Mouse (Mus musculus) CH12.LX (cell line): ENCODE data around the gene Mmp23.
A peak's percentile ranks its signal among the peaks of the same experiment; 100 is the strongest.

Experiments
- CHD2 ChIP-seq: IDR thresholded peaks from 2 replicates; pipeline ENCODE4 v1.6.1; 2011; ENCODE audit warnings: low read length, improper control_type of control experiment
- CTCF ChIP-seq, 2 experiments: IDR thresholded peaks in 1 of 2; conservative IDR thresholded peaks in 1 of 2; 2 replicates each; pipeline ENCODE4 v1.5.1; 2011 to 2012; ENCODE audit warnings: low read depth in 2 of 2, low read length in 2 of 2, improper control_type of control experiment in 1 of 2, inconsistent platforms in 1 of 2, mild to moderate bottlenecking in 1 of 2, moderate library complexity in 1 of 2
- E2F4 ChIP-seq: IDR thresholded peaks from 2 replicates; pipeline ENCODE4 v1.6.1; 2011; ENCODE audit warnings: low read depth, low read length, improper control_type of control experiment; ENCODE audit not compliant: insufficient replicate concordance
- EP300 ChIP-seq: IDR thresholded peaks from 2 replicates; pipeline ENCODE4 v1.6.1; 2011; ENCODE audit warnings: low read length, improper control_type of control experiment
- MAZ ChIP-seq: IDR thresholded peaks from 2 replicates; pipeline ENCODE4 v1.6.1; 2012; ENCODE audit warnings: low read depth, mild to moderate bottlenecking, inconsistent platforms, low read length, improper control_type of control experiment, moderate library complexity
- MXI1 ChIP-seq: IDR thresholded peaks from 2 replicates; pipeline ENCODE4 v1.6.1; 2011; ENCODE audit warnings: mild to moderate bottlenecking, low read depth, low read length, improper control_type of control experiment
- POLR2A ChIP-seq: IDR thresholded peaks from 2 replicates; pipeline ENCODE4 v1.6.1; 2011; ENCODE audit warnings: low read depth, mild to moderate bottlenecking, improper control_type of control experiment, low read length
- TCF12 ChIP-seq: IDR thresholded peaks from 2 replicates; pipeline ENCODE4 v1.6.1; 2014; ENCODE audit warnings: low read depth, mild to moderate bottlenecking, inconsistent platforms, low read length, improper control_type of control experiment
- USF1 ChIP-seq: IDR thresholded peaks from 2 replicates; pipeline ENCODE4 v1.6.1; 2014; ENCODE audit warnings: low read depth, mild to moderate bottlenecking, inconsistent platforms, low read length, improper control_type of control experiment

- TF ChIP-seq EP300 (no peak), POLR2A (no peak), CTCF (conservative IDR thresholded peaks at IDR 0.05 in 1 of 2, IDR thresholded peaks at IDR 0.05 in 1 of 2; ENCODE audit: low read depth in 2 of 2, low read length in 2 of 2) (peak; percentile 69 to 84), E2F4 (no peak), CHD2 (no peak), MAZ (no peak), MXI1 (no peak), USF1 (no peak), TCF12 (no peak)
Observed at GRCm38 (mm10) chr4:155700425-155700824, 47.2 kb upstream of the Mmp23 start.
